Mouse (Mus musculus): Measurements from ENCODE around the gene Apoa5. TPM values are rescaled to one million over a fixed set of nuclear protein-coding genes. Genes with fewer than 3 reads are reported as not detected.

Apoa5 gene
- polyA plus RNA-seq, 1 experiment from 2014 or later, result 771 TPM

DNA sequence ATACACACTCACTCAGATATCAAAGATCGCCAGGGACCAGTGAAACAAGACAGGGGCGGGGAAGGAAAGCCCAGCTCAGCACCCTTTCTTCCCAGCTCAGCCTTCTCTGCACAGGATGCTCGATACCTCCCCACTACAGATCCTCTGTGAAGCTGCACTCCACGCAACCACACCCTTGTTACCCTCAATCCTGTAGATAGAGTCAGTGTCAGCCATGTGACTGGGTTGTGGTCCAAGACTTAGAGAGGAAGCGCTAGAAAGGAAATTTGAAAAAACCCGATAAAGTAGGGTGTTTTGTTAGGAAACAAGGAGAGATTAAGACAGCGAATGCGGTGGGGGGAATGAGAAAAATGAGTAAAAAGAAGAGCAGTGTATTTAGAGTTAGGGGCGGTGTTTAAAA is 3.6 kb downstream of the Apoa5 start:
- no peaks in the 10 kb centered on the region for H3K27me3 ChIP-seq (ENCODE audit: insufficient read depth, low read length)
- peaks cover 25% of the 10 kb centered on the region for H3K36me3 ChIP-seq (replicated peaks; ENCODE audit: insufficient read depth, low read length)
- 45% methylated on average over 9 of the region's 9 CpGs for WGBS (ENCODE audit: insufficient replicate concordance)
- H3K9ac ChIP-seq (replicated peaks), result no peak overlapping the region
- no peaks in the 10 kb centered on the region for H3K9me3 ChIP-seq (ENCODE audit: low read length)
- H3K4me3 ChIP-seq (ENCODE audit: low read depth, low read length), result peak overlapping the region; percentile 67; the same call in 1 of the 2 replicates
- peaks cover 15% of the 10 kb centered on the region for H3K4me1 ChIP-seq (ENCODE audit: insufficient read depth)
- H3K4me2 ChIP-seq (ENCODE audit: low read depth, low read length), result peak overlapping the region; percentile 72
- DNase-seq, result peak; percentile 49
- H3K27ac ChIP-seq (ENCODE audit: low read depth), result peak overlapping the region; percentile 82
- no peak for TF ChIP-seq CTCF (IDR thresholded peaks at IDR 0.05; ENCODE audit: low read depth)
- no peak for TF ChIP-seq EP300 (IDR thresholded peaks at IDR 0.05; ENCODE audit: low read depth)
- ATAC-seq, result peak; percentile 16

DNA sequence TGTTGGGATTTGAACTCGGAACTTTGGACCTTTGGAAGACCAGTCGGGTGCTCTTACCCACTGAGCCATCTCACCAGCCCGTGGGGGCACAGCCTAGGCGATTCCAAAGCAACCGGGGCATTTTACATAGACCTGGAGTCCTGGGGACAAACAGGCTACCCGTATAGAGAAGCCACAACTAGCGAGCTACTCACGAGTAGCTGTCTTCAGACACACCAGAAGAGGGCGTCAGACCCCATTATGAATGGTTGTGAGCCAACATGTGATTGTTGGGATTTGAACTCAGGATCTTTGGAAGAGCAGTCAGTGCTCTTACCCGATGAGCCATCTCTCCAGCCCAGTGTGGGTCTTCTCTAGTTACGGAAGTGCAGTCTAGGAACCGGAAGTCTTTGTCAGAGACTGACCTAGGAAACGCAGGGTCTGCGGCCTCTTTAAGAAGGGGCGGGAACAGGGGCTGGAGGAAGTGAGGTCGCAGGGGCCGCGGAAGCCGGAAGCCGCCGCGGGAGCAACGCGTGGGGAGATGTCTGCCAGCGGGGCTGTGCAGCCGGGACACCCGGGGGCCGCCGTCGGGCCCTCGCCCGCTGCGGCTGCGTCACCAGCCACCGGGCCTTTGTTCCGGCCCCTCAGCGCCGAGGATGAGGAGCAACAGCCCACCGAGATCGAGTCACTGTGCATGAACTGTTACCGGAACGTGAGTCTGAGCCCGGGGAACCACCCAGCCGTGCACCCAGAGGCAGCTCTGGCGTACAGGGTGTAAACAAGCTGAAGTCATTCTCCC is 4.4 kb downstream of the Apoa5 start, which contains the start of gene Zpr1:
Gene Zpr1, plus strand, starts transcription at position 388 of the 778 bp plus-strand sequence.
- Histone ChIP-seq H3K36me3 (replicated peaks; ENCODE audit: insufficient read depth, low read length) (peaks cover 33% of the 10 kb centered on the region), H3K9me3 (ENCODE audit: low read length) (no peaks in the 10 kb centered on the region), H3K27ac (ENCODE audit: low read depth) (peak within 1 kb of the TSS; percentile 82), H3K4me3 (ENCODE audit: low read depth, low read length) (peak within 1 kb of the TSS; percentile 67), H3K4me1 (ENCODE audit: insufficient read depth) (peaks cover 14% of the 10 kb centered on the region), H3K27me3 (ENCODE audit: insufficient read depth, low read length) (no peaks in the 10 kb centered on the region), H3K9ac (replicated peaks) (peak within 1 kb of the TSS; percentile 78), H3K4me2 (ENCODE audit: low read depth, low read length) (peak within 1 kb of the TSS; percentile 72)
- 4% methylated on average over 45 of the region's 45 CpGs for WGBS (ENCODE audit: insufficient replicate concordance)
- ATAC-seq, result peak; percentile 79
- DNase-seq, result peak; percentile 91
- TF ChIP-seq EP300 (IDR thresholded peaks at IDR 0.05; ENCODE audit: low read depth) (peak; percentile 42; the same call in 1 of the 2 replicates), CTCF (IDR thresholded peaks at IDR 0.05; ENCODE audit: low read depth) (peak; percentile 70)

DNA sequence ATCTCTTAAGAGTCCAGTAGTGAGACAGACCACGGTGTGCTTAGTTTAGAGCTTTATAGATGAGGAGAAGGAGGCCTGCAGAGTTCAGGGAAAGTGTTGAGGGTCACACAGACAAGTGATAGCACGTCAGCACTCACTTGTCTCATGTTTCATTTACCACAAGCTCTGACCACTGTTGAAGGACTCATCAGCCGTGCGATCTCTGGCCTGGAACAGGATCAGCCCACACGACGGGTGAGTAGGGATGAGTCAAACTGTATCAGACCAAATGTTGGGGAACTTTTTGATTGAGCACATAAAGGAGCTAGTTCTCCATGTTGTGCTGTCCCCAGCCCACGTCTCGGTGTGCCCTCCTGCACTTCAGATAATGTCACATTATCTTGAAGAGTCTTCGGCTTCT is 6.1 kb downstream of the Apoa5 start:
- H3K27ac ChIP-seq (ENCODE audit: low read depth), result no peak overlapping the region
- H3K9me3 ChIP-seq (ENCODE audit: low read length), result no peaks in the 10 kb centered on the region
- H3K4me3 ChIP-seq (ENCODE audit: low read depth, low read length), result 0 out of 2 replicates have a peak overlapping the region, but pooled peaks have one; percentile 67
- H3K4me2 ChIP-seq (ENCODE audit: low read depth, low read length), result peak overlapping the region; percentile 72
- H3K9ac ChIP-seq (replicated peaks), result no peak overlapping the region
- H3K36me3 ChIP-seq (replicated peaks; ENCODE audit: insufficient read depth, low read length), result peaks cover 47% of the 10 kb centered on the region
- 76% methylated on average over 9 of the region's 9 CpGs for WGBS (ENCODE audit: insufficient replicate concordance)
- ATAC-seq (no peak), DNase-seq (no peak)
- TF ChIP-seq EP300 (IDR thresholded peaks at IDR 0.05; ENCODE audit: low read depth), result no peak
- TF ChIP-seq CTCF (IDR thresholded peaks at IDR 0.05; ENCODE audit: low read depth), result no peak
- H3K27me3 ChIP-seq (ENCODE audit: insufficient read depth, low read length), result no peaks in the 10 kb centered on the region
- peaks cover 11% of the 10 kb centered on the region for H3K4me1 ChIP-seq (ENCODE audit: insufficient read depth)

DNA sequence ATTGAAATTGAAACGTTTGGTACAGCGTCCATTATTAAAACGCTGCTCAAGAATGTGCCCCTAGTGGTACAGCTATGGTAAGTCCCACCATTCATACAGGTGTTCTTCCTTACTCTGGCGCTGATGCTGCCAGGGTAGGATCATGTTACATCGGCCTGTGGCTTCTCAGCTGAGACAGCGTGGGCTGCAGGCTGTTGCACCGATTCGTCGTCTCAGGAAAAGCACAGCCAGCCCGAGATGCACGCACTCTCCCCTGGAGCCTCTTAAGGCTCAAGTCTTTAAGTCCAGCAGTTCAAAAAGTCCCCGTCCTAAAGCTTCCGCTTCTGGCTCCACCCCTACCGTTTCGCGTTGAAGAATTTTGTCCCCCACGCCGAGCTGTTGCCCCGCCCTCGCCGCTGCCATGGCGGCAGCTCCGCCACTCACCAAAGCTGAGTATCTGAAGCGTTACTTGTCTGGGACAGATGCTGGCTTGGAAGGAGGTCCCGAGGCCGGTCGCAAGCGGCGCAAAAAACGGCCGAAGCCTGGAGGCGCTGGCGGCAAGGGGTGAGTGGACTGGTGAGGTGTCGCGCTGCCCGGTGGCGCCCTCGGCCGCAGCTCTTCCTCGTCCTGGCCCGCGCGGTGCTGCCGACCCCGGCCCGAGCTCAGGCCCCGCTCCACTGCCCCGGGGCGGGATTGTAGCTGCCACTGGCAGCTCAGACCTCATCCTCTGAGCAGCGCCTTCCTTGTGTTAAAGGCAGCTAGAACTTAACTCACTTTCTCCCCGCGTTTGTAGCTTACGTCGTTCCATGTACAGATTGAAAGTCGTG is 14.4 kb downstream of the Apoa5 start, which contains the start of gene Bud13:
Gene Bud13, plus strand, starts transcription at position 378 of the 806 bp plus-strand sequence.
- under 1% methylated on average over 55 of the region's 55 CpGs for WGBS (ENCODE audit: insufficient replicate concordance)
- DNase-seq (peak; percentile 93), ATAC-seq (peak; percentile 93)
- H3K27ac ChIP-seq (ENCODE audit: low read depth), result peak within 1 kb of the TSS; percentile 76
- no peaks in the 10 kb centered on the region for H3K9me3 ChIP-seq (ENCODE audit: low read length)
- peak within 1 kb of the TSS; percentile 94 for H3K9ac ChIP-seq (replicated peaks)
- no peaks in the 10 kb centered on the region for H3K27me3 ChIP-seq (ENCODE audit: insufficient read depth, low read length)
- H3K4me3 ChIP-seq (ENCODE audit: low read depth, low read length), result peak within 1 kb of the TSS; percentile 97
- TF ChIP-seq CTCF (IDR thresholded peaks at IDR 0.05; ENCODE audit: low read depth) (peak; percentile 74), EP300 (IDR thresholded peaks at IDR 0.05; ENCODE audit: low read depth) (peak; percentile 51; the same call in 1 of the 2 replicates)
- peak within 1 kb of the TSS; percentile 84 for H3K4me2 ChIP-seq (ENCODE audit: low read depth, low read length)
- H3K36me3 ChIP-seq (replicated peaks; ENCODE audit: insufficient read depth, low read length), result peaks cover 51% of the 10 kb centered on the region
- peaks cover 7% of the 10 kb centered on the region for H3K4me1 ChIP-seq (ENCODE audit: insufficient read depth)

DNA sequence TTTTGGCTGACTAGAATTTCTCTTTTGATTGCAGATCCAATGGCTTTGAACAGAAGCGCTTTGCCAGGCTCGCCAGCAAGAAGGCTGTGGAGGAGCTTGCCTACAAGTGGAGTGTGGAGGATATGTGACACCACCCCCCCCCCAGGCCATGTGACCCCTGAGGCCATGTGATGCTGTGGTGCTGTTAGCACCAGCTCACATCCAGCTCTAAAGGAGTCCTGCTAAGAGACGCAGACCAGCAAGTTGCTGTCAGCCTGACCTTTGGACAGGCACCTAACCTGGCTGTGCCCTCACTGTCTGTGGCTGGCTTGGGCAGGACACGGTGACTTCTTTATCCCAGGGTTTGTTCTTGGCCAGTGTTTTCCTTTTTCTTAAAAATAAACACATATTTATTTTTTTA is 29.9 kb downstream of the Apoa5 start:
- TF ChIP-seq CTCF (IDR thresholded peaks at IDR 0.05; ENCODE audit: low read depth) (no peak), EP300 (IDR thresholded peaks at IDR 0.05; ENCODE audit: low read depth) (no peak)
- no peak overlapping the region for H3K27ac ChIP-seq (ENCODE audit: low read depth)
- H3K27me3 ChIP-seq (ENCODE audit: insufficient read depth, low read length), result no peaks in the 10 kb centered on the region
- H3K9ac ChIP-seq (replicated peaks), result peak overlapping the region; percentile 7; the same call in 1 of the 2 replicates
- H3K4me3 ChIP-seq (ENCODE audit: low read depth, low read length), result no peak overlapping the region
- peaks cover 37% of the 10 kb centered on the region for H3K36me3 ChIP-seq (replicated peaks; ENCODE audit: insufficient read depth, low read length)
- WGBS (ENCODE audit: insufficient replicate concordance), result 73% methylated on average over 4 of the region's 4 CpGs
- DNase-seq (no peak), ATAC-seq (peak; percentile 45; the same call in 1 of the 2 replicates)
- no peaks in the 10 kb centered on the region for H3K9me3 ChIP-seq (ENCODE audit: low read length)
- no peaks in the 10 kb centered on the region for H3K4me1 ChIP-seq (ENCODE audit: insufficient read depth)
- H3K4me2 ChIP-seq (ENCODE audit: low read depth, low read length), result no peak overlapping the region

DNA sequence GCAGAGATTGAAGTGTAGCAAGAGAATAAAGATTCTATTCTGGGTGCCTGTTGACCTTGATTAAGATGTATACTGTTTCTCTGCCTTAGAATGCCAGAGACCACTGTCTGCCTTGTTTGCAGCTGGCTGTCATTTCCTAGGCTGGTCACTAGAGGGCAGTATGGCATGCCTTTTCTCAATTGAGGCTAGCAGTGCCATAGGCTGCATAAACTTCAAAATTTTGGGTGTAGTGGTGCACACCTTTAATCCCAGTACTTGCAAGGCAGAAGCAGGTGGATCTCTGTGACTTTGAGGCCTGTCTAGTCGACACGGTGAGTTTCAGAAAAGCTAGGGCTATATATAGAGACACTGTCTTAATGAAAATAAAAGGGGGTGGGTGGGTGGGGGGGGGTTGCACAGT is 33.7 kb downstream of the Apoa5 start:
- TF ChIP-seq CTCF (IDR thresholded peaks at IDR 0.05; ENCODE audit: low read depth) (peak; percentile 94), EP300 (IDR thresholded peaks at IDR 0.05; ENCODE audit: low read depth) (no peak)
- DNase-seq (peak; percentile 55), ATAC-seq (no peak)
- H3K27ac ChIP-seq (ENCODE audit: low read depth), result no peak overlapping the region
- 3% methylated on average over 2 of the region's 2 CpGs for WGBS (ENCODE audit: insufficient replicate concordance)
- no peaks in the 10 kb centered on the region for H3K27me3 ChIP-seq (ENCODE audit: insufficient read depth, low read length)
- peaks cover 22% of the 10 kb centered on the region for H3K36me3 ChIP-seq (replicated peaks; ENCODE audit: insufficient read depth, low read length)
- no peak overlapping the region for H3K4me3 ChIP-seq (ENCODE audit: low read depth, low read length)
- H3K9me3 ChIP-seq (ENCODE audit: low read length), result no peaks in the 10 kb centered on the region
- H3K4me1 ChIP-seq (ENCODE audit: insufficient read depth), result no peaks in the 10 kb centered on the region
- no peak overlapping the region for H3K4me2 ChIP-seq (ENCODE audit: low read depth, low read length)
- no peak overlapping the region for H3K9ac ChIP-seq (replicated peaks)
